Mouse (Mus musculus) small intestine, adult 2 months (tissue): ENCODE measurements around the gene Ube4a. TPM values are rescaled to one million over a fixed set of nuclear protein-coding genes. Genes with fewer than 3 reads are reported as not detected.

Source experiments
- H3K27ac ChIP-seq: fragments of 200-500 bp; 2 replicates; pipeline ENCODE4 v1.5.1; 2012; ENCODE audit warnings: low read depth, low read length, control low read depth, inconsistent platforms; ENCODE audit not compliant: insufficient read depth
- H3K27me3 ChIP-seq: fragments of 200-500 bp; 2 replicates; pipeline ENCODE4 v1.6.1; 2012; ENCODE audit warnings: mild to moderate bottlenecking, moderate library complexity, low read length, inconsistent platforms; ENCODE audit not compliant: control insufficient read depth, insufficient read depth
- H3K36me3 ChIP-seq: fragments of 200-500 bp; 2 replicates; pipeline ENCODE4 v1.6.1; 2012; ENCODE audit warnings: mild to moderate bottlenecking, low read length, control low read depth, inconsistent platforms; ENCODE audit not compliant: control insufficient read depth, insufficient read depth
- H3K4me1 ChIP-seq: fragments of 200-500 bp; 2 replicates; pipeline ENCODE4 v1.6.1; 2012; ENCODE audit warnings: low read length, inconsistent platforms, mixed read lengths; ENCODE audit not compliant: control insufficient read depth, insufficient read depth, insufficient read length
- H3K4me3 ChIP-seq: fragments of 200-500 bp; 2 replicates; pipeline ENCODE4 v1.5.1; 2012; ENCODE audit warnings: low read depth, mild to moderate bottlenecking, control low read depth, inconsistent platforms, low read length, moderate library complexity
- CTCF ChIP-seq: fragments of 200-500 bp; IDR thresholded peaks from 2 replicates; pipeline ENCODE4 v1.5.1; 2012; ENCODE audit warnings: low read depth, mild to moderate bottlenecking, control low read depth, inconsistent platforms, low read length, moderate library complexity, mixed read lengths; ENCODE audit not compliant: insufficient replicate concordance, insufficient read length; ENCODE audit errors: extremely low read depth
- POLR2A ChIP-seq: fragments of 200-500 bp; IDR thresholded peaks from 2 replicates; pipeline ENCODE4 v1.6.1; 2012; ENCODE audit warnings: low read depth, mild to moderate bottlenecking, control low read depth, inconsistent platforms, low read length, moderate library complexity
- WGBS: fragments of 180-500 bp; shearing (Covaris S2); methylation state at CpG from one replicate; pipeline ENCODE4 v1.1.7; 2018; 5-methylcytosine and 5-hydroxymethylcytosine counted together
- polyA plus RNA-seq: library from polyadenylated mRNA; depleted of rRNA; stranded (reverse); fragments of >200 nt; gene quantifications from 2 replicates; pipeline ENCODE4 v1.2.3, GENCODE M21; 2012; rRNA removed

Ube4a gene
- polyA plus RNA-seq, 1 experiment: 7.1 TPM

DNA sequence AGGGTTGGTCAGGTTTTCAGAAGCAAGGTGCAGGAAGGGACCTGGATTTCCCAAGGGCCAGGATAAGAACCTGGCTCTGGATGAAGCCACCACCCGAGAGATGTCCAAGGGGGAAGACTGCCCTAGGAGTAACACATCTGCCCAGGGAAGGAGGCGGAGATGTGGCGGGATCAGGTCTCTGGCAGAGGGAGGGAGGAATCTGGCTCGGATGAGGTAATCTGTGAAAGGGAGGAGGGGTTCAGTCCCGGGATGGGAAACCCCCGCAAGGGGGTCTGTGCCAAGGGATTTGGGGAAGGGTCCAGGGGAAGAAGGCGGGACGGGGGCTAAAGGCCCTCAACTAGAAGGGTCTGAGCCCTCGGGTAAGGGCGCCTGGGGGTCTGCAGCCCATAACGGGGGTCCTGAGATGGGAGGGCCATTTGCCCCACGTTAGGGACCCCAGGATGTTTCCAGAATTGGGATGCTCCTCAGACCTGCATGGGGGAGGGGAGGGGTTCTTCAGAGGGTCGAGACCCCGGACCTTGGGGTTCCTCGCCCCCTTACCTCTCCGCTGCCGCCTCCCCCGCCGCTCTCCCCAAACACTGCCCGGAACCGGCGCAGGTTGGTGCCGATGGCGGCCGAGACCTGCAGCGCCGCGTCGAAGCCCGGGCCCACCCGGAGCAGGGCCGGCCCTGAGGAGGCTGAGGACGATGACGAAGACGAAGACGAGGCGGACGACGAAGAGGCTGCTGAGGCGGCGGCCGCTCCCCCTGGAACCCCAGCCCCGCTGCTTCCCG lies 84.9 kb downstream of the Ube4a start:
- WGBS: under 1% methylated on average over 40 of the region's 44 CpGs
- Histone ChIP-seq H3K4me3 (peak overlapping the region; percentile 100), H3K36me3 (0 out of 2 replicates have a peak, but pooled peaks cover 1% of the 10 kb centered on the region), H3K27me3 (no peaks in the 10 kb centered on the region), H3K27ac (peak overlapping the region; percentile 53), H3K4me1 (peaks cover 8% of the 10 kb centered on the region; the same call in 1 of the 2 replicates)
- TF ChIP-seq POLR2A: no peak
- TF ChIP-seq CTCF: no peak

DNA sequence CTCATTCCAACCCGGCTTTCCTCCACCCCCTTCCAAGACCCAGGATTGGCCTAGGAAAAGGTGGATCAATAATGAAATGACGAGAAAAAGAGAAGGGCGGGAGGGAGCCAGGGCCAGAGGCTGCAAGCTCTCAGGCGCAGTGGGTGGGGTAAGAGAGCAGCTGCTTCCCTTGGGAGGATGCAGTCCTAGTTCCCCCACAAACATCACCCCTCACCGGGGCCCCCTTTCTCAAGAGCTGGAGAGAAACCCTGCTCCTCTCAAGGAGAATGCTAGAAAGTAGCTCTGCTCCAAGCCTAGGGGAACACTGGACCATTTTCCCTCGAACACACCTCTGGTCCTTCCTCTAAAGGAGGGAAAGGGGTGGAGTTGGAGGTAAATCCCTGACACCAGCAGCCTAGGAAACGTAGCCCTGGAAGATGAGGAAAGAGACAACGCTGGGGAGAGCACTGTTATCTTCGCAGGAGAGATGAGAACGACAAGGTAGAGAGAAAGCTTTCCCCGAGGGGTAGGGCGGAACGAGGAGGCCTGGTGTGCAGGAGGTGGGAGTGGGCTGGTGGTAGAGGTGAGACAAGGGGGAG lies 85.6 kb downstream of the Ube4a start:
- peak overlapping the region; percentile 100 for H3K4me3 ChIP-seq
- TF ChIP-seq CTCF: no peak
- 3% methylated on average over 13 of the region's 13 CpGs for WGBS
- H3K4me1 ChIP-seq: peaks cover 8% of the 10 kb centered on the region; the same call in 1 of the 2 replicates
- H3K27me3 ChIP-seq: no peaks in the 10 kb centered on the region
- no peak overlapping the region for H3K27ac ChIP-seq
- 0 out of 2 replicates have a peak, but pooled peaks cover 1% of the 10 kb centered on the region for H3K36me3 ChIP-seq

DNA sequence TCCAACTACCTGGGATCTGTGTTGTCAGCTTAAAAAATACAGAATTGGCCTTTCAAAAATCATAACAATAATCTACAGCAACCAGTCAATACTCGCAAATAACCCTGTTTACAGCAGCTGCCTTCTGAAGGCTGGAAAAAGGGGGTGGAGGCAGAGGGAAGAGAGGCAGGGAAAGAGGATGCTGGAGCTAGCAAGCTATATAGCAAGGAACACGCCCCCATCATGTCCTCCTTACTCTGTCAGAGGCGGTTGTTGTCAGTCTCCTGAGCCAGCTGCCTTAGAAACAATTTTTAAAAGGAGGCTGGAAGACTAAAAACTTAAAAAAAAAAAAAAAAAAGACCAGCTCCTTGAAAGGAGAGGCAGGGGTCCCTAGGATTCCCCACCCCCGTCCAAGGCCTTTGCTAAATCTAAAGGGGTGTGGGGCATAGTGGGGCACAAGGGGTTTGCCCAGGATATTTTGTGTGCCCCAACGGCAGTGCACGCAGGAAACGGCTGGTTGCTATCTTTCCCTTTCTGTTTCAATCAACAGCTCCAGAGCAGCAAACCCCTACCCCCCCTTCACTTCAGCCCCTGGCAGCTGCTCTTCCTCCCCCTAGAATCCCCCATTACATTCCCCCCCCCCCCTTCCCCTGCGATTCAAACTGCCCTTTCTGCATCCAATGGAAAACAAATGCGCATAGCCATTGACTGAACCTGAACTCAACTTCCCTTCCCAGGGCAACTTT lies 86.5 kb downstream of the Ube4a start:
- Histone ChIP-seq H3K4me1 (peaks cover 10% of the 10 kb centered on the region), H3K27ac (no peak overlapping the region), H3K4me3 (peak overlapping the region; percentile 100), H3K27me3 (no peaks in the 10 kb centered on the region), H3K36me3 (0 out of 2 replicates have a peak, but pooled peaks cover 1% of the 10 kb centered on the region)
- 14% methylated on average over 9 of the region's 9 CpGs for WGBS
- TF ChIP-seq POLR2A: no peak
- TF ChIP-seq CTCF: no peak

DNA sequence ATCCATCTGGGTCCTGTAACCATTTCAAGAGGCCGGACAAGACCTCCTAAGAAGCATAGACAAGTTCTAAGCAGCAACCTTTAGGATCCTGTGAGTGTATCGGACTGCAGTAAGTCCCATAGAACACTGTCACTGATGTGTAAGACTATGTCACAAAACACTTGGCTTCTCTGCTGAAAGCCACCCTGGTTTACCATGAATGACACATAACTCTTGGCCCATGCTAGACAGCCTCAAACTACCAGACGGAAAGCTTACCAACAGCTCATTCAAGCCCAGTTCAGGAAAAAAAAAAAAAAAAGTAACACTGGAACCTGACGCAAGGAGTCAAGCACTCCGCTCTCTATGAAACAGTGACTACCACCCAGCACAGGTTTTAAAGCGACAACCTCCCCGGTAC lies 87.7 kb downstream of the Ube4a start:
- Histone ChIP-seq H3K4me3 (no peak overlapping the region), H3K36me3 (0 out of 2 replicates have a peak, but pooled peaks cover 1% of the 10 kb centered on the region), H3K27me3 (no peaks in the 10 kb centered on the region), H3K27ac (no peak overlapping the region), H3K4me1 (peaks cover 8% of the 10 kb centered on the region)
- TF ChIP-seq POLR2A (no peak), CTCF (no peak)
- WGBS: 91% methylated on average over 7 of the region's 7 CpGs

DNA sequence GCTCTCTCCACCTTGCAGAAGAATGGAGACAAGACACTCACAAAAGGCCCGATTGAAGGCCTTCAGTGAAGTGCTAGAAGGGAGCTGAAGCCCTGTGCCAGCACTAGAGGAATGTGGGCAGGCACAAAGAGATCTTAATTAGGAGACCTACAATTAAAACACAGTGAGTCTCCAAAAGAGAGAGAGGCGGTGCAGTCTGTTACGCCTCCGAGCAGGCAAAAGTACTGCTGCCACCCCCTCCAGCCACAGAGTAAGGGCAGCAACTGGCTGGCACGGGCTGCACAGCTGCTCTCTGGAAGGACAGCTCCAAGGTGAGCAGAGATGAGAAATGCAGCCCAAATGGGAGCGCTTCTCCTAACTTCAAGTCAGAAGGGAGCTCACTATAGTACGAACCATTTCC lies 89.9 kb downstream of the Ube4a start:
- no peak for TF ChIP-seq POLR2A
- TF ChIP-seq CTCF: no peak
- 67% methylated on average over 7 of the region's 7 CpGs for WGBS
- H3K27ac ChIP-seq: no peak overlapping the region
- H3K36me3 ChIP-seq: 0 out of 2 replicates have a peak, but pooled peaks cover 3% of the 10 kb centered on the region
- H3K4me1 ChIP-seq: peaks cover 8% of the 10 kb centered on the region
- no peaks in the 10 kb centered on the region for H3K27me3 ChIP-seq
- H3K4me3 ChIP-seq: no peak overlapping the region

DNA sequence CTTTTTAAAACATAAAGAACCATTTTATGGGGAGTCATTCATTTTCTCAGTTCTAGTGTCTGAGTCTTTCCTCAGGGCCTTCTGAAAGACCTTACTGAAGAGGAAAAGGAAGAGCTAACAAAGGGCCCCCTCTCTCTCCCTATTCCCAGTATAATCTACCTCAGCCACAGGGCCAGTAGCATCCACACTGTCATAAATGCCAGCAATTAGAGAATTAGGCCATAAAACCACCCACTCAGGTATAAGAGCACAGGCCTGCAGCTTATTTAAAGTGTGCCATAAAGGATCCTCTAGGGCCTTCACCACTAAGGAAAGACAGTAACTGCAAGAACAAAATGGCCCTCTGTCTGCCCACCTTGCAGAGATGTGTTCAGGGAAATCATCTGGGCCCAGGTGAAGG lies 91.2 kb downstream of the Ube4a start:
- no peak for TF ChIP-seq CTCF
- TF ChIP-seq POLR2A: no peak
- Histone ChIP-seq H3K4me1 (peaks cover 5% of the 10 kb centered on the region; the same call in 1 of the 2 replicates), H3K27me3 (no peaks in the 10 kb centered on the region), H3K27ac (no peak overlapping the region), H3K4me3 (no peak overlapping the region), H3K36me3 (0 out of 2 replicates have a peak, but pooled peaks cover 3% of the 10 kb centered on the region)

DNA sequence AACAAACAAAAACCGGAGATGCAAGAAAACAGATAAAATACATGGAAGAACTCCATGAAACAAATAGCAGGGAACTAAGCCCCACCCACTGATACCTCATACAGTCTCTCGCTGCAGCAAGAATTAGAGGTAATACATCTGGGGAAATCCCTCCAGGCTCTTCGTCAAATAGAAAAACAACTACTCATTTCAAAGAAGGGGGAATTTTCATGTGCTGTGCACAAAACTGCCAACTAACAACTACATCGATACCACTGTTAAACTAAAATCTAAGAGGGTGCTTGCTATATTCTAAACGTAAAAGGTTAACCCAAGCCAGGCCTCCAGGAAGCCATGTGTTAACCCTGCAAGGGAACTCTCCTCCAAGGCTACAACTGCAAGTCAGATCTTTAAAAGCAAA lies 91.7 kb downstream of the Ube4a start:
- Histone ChIP-seq H3K36me3 (0 out of 2 replicates have a peak, but pooled peaks cover 3% of the 10 kb centered on the region), H3K27ac (no peak overlapping the region), H3K27me3 (no peaks in the 10 kb centered on the region), H3K4me1 (peaks cover 5% of the 10 kb centered on the region; the same call in 1 of the 2 replicates), H3K4me3 (no peak overlapping the region)
- 15% methylated on average over 5 of the region's 5 CpGs for WGBS
- TF ChIP-seq POLR2A (no peak), CTCF (no peak)

Other genes starting within 250 kb of the Ube4a start
- 29.8 and 34.1 TPM in 2 replicates for gene Phldb1, start 230.4 kb downstream of the Ube4a start, polyA plus RNA-seq
- gene Arcn1, start 197.8 kb downstream of the Ube4a start, polyA plus RNA-seq: 19.3 and 47.9 TPM in 2 replicates
- gene Ift46, start 197.7 kb downstream of the Ube4a start, polyA plus RNA-seq: 13.4 and 26.2 TPM in 2 replicates
- 2.9 and 6.9 TPM in 2 replicates for gene Tmem25, start 166.3 kb downstream of the Ube4a start, polyA plus RNA-seq
- gene Ttc36, start 162.5 kb downstream of the Ube4a start, polyA plus RNA-seq: 2.1 and 9.4 TPM in 2 replicates
- 6.8 and 12.2 TPM in 2 replicates for gene Kmt2a, start 84.3 kb downstream of the Ube4a start, polyA plus RNA-seq
- gene Atp5l, start 44.9 kb downstream of the Ube4a start, polyA plus RNA-seq: 72.7 and 102 TPM in 2 replicates
- 2.8 and 4.0 TPM in 2 replicates for gene Cd3g, start 14.8 kb upstream of the Ube4a start, polyA plus RNA-seq
- gene Cd3d, start 16.2 kb upstream of the Ube4a start, polyA plus RNA-seq: 3.3 and 3.8 TPM in 2 replicates
- gene Cd3e, start 44.0 kb upstream of the Ube4a start, polyA plus RNA-seq: 12.9 and 13.7 TPM in 2 replicates
- gene Mpzl2, start 74.2 kb upstream of the Ube4a start, polyA plus RNA-seq: 5.3 and 8.2 TPM in 2 replicates
- gene Mpzl3, start 89.6 kb upstream of the Ube4a start, polyA plus RNA-seq: 11.1 and 12.2 TPM in 2 replicates
- 2.5 and 3.9 TPM in 2 replicates for gene Jaml, start 113.6 kb upstream of the Ube4a start, polyA plus RNA-seq
- gene Scn2b, start 152.2 kb upstream of the Ube4a start, polyA plus RNA-seq: 0.27 and 0.98 TPM in 2 replicates
- 0.06 and 0.09 TPM in 2 replicates for gene Scn4b, start 172.8 kb upstream of the Ube4a start, polyA plus RNA-seq
- 0.10 TPM in 1 of 2 replicates, not detected in the other for gene BC049352, start 216.4 kb upstream of the Ube4a start, polyA plus RNA-seq
- 65.3 and 108 TPM in 2 replicates for gene Tmprss4, start 238.5 kb upstream of the Ube4a start, polyA plus RNA-seq